Mouse (Mus musculus) E14TG2a.4 (cell line): Measurements from ENCODE around the gene Lmna.

Experiments
- CTCF ChIP-seq: conservative IDR thresholded peaks from 2 replicates; pipeline ENCODE4 v1.5.1; 2014; ENCODE audit warnings: low read length
- NANOG ChIP-seq: IDR thresholded peaks from 2 replicates; pipeline ENCODE4 v1.6.1; 2014; ENCODE audit warnings: borderline replicate concordance, low read length, mixed read lengths

GRCm38 (mm10) chr3:88454762-88455587 lies 54.8 kb downstream of the Lmna start:
- TF ChIP-seq CTCF (no peak), NANOG (no peak)
